Mouse (Mus musculus) heart, adult 2 months (tissue): ENCODE data around the gene Slc1a5.

ENCODE experiments used
- CTCF ChIP-seq: fragments of 200-600 bp; IDR thresholded peaks from 2 replicates; pipeline ENCODE4 v1.8.1; 2022; ENCODE audit warnings: antibody characterized with exemption, mild to moderate bottlenecking, moderate library complexity
- EP300 ChIP-seq: fragments of 200-500 bp; IDR thresholded peaks from 2 replicates; pipeline ENCODE4 v1.6.1; 2011; ENCODE audit warnings: low read depth, low read length, control low read depth; ENCODE audit not compliant: insufficient read depth
- POLR2A ChIP-seq: fragments of 200-500 bp; IDR thresholded peaks from 2 replicates; pipeline ENCODE4 v1.6.1; 2011; ENCODE audit warnings: mild to moderate bottlenecking, low read depth, low read length, control low read depth; ENCODE audit not compliant: insufficient read depth

DNA sequence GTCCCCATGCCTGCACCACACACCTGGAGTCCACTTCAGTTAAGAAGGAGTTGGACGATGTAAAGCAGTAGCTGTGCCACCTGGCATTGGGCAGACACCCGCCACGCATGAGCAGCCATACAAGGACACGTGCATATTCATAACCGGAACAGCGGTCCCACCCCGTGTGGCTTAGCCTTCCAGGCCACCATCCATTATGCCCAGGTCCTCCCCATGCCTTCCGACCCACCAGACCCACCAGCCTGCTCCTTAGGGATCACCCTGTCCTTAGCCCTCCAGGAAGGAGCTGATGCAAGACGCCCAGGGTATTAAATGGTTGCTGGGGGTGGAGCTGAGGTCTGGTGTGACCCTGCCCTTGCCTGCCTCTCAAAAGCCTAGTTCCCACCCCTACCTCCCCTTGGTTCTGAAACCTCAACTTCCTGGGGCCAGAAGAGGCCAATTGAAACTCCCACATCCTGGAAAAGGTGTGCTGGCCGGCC lies 3.4 kb downstream of the Slc1a5 start:
- TF ChIP-seq EP300 (no peak), CTCF (no peak), POLR2A (no peak)
